Mouse (Mus musculus) splenic B cell, adult 2 months (primary cell): Measurements from ENCODE around the gene Sipa1l1.

ENCODE experiments used
- DNase-seq: peaks from one replicate; pipeline ENCODE4 v3.0.0-alpha.2; 2011; ENCODE audit warnings: low read depth, low spot score
- H3K27me3 ChIP-seq: 2 replicates; pipeline ENCODE4 v1.6.1; 2012; ENCODE audit warnings: mild to moderate bottlenecking, low read length, moderate library complexity, mixed read lengths; ENCODE audit not compliant: control insufficient read depth, poor library complexity, insufficient read depth, severe bottlenecking
- H3K36me3 ChIP-seq: 2 replicates; pipeline ENCODE4 v1.6.1; 2012; ENCODE audit warnings: mild to moderate bottlenecking, low read length, moderate library complexity, mixed read lengths; ENCODE audit not compliant: control insufficient read depth, poor library complexity, insufficient read depth, severe bottlenecking

Gene Sipa1l1

GRCm38 (mm10) chr12:82325502-82325901 lies 156.4 kb downstream of the Sipa1l1 start:
- no peak for DNase-seq
- no peaks in the 10 kb centered on the region for H3K36me3 ChIP-seq

GRCm38 (mm10) chr12:82326438-82326837 lies 157.3 kb downstream of the Sipa1l1 start:
- Histone ChIP-seq H3K36me3 (no peaks in the 10 kb centered on the region), H3K27me3 (no peaks in the 10 kb centered on the region)
- peak; percentile 4 for DNase-seq

More at GRCm38 (mm10) chr12:82325502-82325901, 156.4 kb downstream of the Sipa1l1 start:
- H3K27me3 ChIP-seq: no peaks in the 10 kb centered on the region

- H3K27me3 ChIP-seq: no peaks in the 10 kb centered on the region
- DNase-seq: no peak
- H3K36me3 ChIP-seq: no peaks in the 10 kb centered on the region
Observed at GRCm38 (mm10) chr12:82328112-82328511, 159.0 kb downstream of the Sipa1l1 start.

DNA sequence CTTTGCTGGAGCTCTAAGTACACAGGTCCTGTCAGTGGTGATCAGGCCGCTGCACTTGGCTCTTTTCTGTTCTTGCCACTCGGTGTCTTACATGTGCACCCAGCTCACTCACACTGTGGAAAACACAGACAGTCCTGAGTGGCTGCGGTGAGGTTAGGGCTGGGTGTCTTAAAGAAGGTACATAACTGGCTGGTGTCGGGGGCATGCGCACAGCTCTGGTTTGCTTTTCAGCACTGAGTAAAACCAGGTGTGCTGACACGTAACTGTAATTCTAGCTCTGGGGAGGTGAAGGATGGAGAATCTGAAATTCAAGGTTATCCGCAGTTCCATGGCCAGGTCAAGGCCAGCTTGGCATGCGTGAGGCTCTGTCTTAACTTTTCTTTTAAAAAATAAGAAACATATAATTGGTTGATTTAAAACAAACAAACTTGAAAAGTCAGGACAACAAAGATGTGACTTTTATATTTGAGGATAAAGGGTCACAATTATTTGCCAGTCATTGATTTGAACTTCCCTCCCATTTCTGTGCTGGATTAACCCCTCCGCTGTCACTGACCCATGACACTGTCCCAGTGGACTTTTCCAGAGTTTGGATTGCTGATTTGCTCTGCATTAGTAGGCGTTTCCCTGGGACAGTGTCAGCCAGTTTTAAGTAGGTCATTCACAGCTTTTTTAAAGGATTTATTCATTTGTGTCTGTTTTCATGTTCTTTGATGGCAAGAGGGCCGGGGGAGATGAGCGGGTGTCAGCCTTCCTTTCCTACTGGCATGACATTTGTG lies 163.9 kb downstream of the Sipa1l1 start:
- DNase-seq: no peak
- H3K27me3 ChIP-seq: no peaks in the 10 kb centered on the region

GRCm38 (mm10) chr12:82333999-82334398 lies 164.9 kb downstream of the Sipa1l1 start:
- Histone ChIP-seq H3K36me3 (no peaks in the 10 kb centered on the region), H3K27me3 (no peaks in the 10 kb centered on the region)
- no peak for DNase-seq

More for the DNA sequence above, 163.9 kb downstream of the Sipa1l1 start:
- no peaks in the 10 kb centered on the region for H3K36me3 ChIP-seq

- H3K36me3 ChIP-seq: no peaks in the 10 kb centered on the region
- no peak for DNase-seq
- H3K27me3 ChIP-seq: no peaks in the 10 kb centered on the region
Observed at GRCm38 (mm10) chr12:82334550-82334949, 165.4 kb downstream of the Sipa1l1 start.

GRCm38 (mm10) chr12:82335095-82335494 lies 166.0 kb downstream of the Sipa1l1 start:
- H3K27me3 ChIP-seq: no peaks in the 10 kb centered on the region
- DNase-seq: no peak
- H3K36me3 ChIP-seq: no peaks in the 10 kb centered on the region

GRCm38 (mm10) chr12:82338550-82338949 lies 169.4 kb downstream of the Sipa1l1 start:
- no peak for DNase-seq
- no peaks in the 10 kb centered on the region for H3K27me3 ChIP-seq
- H3K36me3 ChIP-seq: peaks cover 2% of the 10 kb centered on the region; the same call in 1 of the 2 replicates

GRCm38 (mm10) chr12:82339221-82339861 lies 170.2 kb downstream of the Sipa1l1 start:
- peaks cover 2% of the 10 kb centered on the region; the same call in 1 of the 2 replicates for H3K36me3 ChIP-seq
- no peak for DNase-seq
- H3K27me3 ChIP-seq: no peaks in the 10 kb centered on the region

DNA sequence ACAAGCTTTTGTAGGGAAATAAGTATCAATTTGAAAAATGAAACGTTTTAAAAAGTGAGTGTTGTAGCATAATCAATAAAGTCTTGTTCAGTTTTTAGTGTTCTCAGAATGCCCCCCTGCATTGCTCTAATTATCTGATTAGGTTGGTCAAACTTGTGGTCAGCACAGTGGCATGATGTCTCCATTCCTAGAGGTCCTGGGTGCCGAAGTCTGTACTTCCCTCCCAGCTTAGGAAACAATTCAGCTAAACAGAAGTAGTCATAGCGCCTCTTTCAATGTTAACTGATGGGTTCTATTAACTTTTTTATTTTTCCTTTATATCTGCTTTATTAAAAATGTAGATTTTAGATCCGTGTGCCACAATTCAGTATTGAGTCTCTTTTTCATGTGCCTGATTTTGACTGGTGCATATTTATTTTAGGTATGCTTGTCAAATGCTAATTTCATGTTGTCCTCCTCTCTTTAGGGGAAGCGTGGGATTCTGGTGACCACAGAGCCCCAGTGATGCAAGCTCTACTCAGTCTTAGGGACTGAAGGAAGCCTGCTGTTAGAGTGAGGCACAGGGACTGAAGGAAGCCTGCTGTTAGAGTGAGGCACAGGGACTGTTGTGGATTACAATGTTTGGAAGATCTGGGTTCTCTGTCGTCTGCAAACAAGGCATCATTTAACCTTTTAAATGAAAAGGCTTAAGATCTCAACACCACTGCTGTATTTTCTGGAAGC lies 171.2 kb downstream of the Sipa1l1 start:
- no peak for DNase-seq
- peaks cover 2% of the 10 kb centered on the region; the same call in 1 of the 2 replicates for H3K36me3 ChIP-seq
- H3K27me3 ChIP-seq: no peaks in the 10 kb centered on the region

GRCm38 (mm10) chr12:82341181-82341580 lies 172.1 kb downstream of the Sipa1l1 start:
- Histone ChIP-seq H3K36me3 (peaks cover 2% of the 10 kb centered on the region; the same call in 1 of the 2 replicates), H3K27me3 (no peaks in the 10 kb centered on the region)
- DNase-seq: no peak

DNA sequence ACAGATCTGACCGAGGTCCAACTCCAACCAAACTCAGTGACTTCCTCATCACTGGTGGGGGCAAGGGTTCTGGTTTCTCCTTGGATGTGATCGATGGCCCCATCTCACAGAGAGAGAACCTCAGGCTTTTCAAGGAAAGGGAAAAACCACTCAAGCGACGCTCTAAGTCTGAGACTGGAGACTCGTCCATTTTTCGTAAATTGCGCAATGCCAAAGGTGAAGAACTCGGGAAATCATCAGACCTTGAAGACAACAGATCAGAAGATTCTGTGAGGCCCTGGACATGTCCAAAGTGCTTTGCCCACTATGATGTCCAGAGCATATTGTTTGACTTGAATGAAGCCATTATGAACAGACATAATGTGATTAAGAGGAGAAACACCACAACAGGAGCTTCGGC lies 172.6 kb downstream of the Sipa1l1 start:
- DNase-seq: no peak
- H3K27me3 ChIP-seq: no peaks in the 10 kb centered on the region
- H3K36me3 ChIP-seq: peaks cover 2% of the 10 kb centered on the region; the same call in 1 of the 2 replicates

DNA sequence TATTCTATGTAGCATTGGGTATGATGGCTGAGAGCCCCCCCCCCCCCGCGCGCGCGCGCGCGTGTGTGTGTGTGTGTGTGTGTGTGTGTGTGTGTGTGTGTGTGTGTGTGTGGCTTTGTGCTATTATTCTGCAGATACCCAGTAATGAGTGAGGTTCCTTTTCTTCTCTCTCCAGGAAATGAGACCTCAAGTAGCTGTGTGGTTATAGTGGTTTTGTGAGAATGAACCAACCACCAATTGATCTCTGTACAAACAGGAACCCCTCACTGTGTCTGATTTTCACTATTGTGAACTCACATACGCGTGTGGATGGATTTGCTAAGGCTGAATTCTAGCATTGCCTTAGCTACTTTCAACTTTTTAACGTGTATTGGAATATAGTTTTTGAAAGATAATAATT lies 181.0 kb downstream of the Sipa1l1 start:
- H3K27me3 ChIP-seq: no peaks in the 10 kb centered on the region
- no peaks in the 10 kb centered on the region for H3K36me3 ChIP-seq
- peak; percentile 66 for DNase-seq

GRCm38 (mm10) chr12:82350891-82351290 lies 181.8 kb downstream of the Sipa1l1 start:
- Histone ChIP-seq H3K27me3 (no peaks in the 10 kb centered on the region), H3K36me3 (no peaks in the 10 kb centered on the region)
- DNase-seq: no peak

DNA sequence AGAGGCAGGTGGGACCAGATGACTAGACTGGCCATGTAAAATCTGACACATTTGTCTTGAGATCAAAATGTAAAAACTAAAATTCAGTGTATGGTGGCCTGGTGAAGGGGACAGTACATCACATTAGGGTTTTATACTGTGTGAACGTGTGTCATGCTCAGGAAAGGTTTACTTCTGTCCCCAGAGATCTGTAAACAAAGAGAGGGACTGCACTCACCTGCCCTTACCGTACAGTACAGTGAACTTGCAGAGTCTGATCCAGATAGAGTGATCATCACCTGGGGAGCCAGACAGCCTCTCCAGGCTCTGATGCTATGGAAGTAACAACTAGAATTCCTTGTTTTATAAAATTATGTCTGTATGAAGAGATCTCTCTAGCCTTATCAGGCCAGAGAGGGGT lies 184.5 kb downstream of the Sipa1l1 start:
- no peak for DNase-seq
- H3K27me3 ChIP-seq: no peaks in the 10 kb centered on the region
- no peaks in the 10 kb centered on the region; the same call in 1 of the 2 replicates for H3K36me3 ChIP-seq
